Mouse (Mus musculus): ENCODE measurements around the gene Capza2. TPM values are rescaled to one million over a fixed set of nuclear protein-coding genes. Genes with fewer than 3 reads are reported as not detected.

The Capza2 gene
- polyA plus RNA-seq, 1 experiment = 67.3 TPM

DNA sequence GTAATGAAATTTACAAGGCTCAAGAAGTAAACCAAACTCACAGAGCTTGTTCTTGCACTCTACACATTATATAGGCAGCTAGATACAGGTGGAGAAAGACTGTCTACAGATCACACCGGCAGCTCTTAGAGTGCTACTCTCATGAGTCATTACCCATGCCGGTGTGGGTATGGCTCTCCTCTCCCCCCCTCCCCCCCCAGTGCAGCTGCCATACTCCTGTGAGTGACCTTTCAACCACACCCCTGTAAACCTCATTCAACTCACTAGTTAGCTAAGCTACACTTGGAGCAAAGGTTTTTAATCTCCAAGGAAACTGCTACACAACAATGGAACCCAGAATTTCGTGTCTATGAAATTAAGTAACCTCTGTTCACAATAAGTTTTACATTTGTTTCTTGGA is 2.2 kb upstream of the Capza2 start:
- no peak for TF ChIP-seq CTCF (IDR thresholded peaks at IDR 0.05; ENCODE audit: control insufficient read depth, insufficient read depth, low read length)
- TF ChIP-seq POLR2A (IDR thresholded peaks at IDR 0.05; ENCODE audit: borderline replicate concordance, control insufficient read depth, low read depth, low read length) = no peak
- H3K4me1 ChIP-seq (ENCODE audit: control insufficient read depth, insufficient read depth, low read length) = no peaks in the 10 kb centered on the region; the same call in 1 of the 2 replicates
- H3K27ac ChIP-seq (ENCODE audit: control insufficient read depth, insufficient read depth, low read depth, low read length, poor library complexity) = no peak overlapping the region
- 21% methylated on average over 3 of the region's 3 CpGs for WGBS
- no peak overlapping the region for H3K4me3 ChIP-seq (replicated peaks; ENCODE audit: control insufficient read depth, low read depth, low read length)

DNA sequence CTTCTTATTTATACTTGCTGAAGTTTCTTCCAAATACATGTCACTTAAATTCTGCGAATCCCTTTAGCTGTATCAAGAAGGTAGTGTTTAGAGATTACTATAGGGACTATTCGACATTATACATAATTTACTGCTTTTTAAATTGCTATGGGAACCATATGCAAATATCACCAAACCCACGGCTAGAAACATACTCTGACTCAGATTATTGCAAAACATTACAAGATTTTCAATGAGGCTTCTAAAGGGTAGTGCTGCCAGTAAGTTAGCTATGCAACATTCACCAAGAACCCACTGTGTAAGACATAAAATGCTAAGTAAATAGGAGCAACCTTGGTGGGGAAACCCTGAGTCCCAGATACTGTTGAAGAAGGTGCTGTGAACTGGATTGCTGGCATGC is 1.0 kb upstream of the Capza2 start:
- TF ChIP-seq POLR2A (IDR thresholded peaks at IDR 0.05; ENCODE audit: borderline replicate concordance, control insufficient read depth, low read depth, low read length) (no peak), CTCF (IDR thresholded peaks at IDR 0.05; ENCODE audit: control insufficient read depth, insufficient read depth, low read length) (no peak)
- H3K4me3 ChIP-seq (replicated peaks; ENCODE audit: control insufficient read depth, low read depth, low read length) = no peak overlapping the region
- 32% methylated on average over 3 of the region's 3 CpGs for WGBS
- peaks cover under 1% of the 10 kb centered on the region; the same call in 1 of the 2 replicates for H3K4me1 ChIP-seq (ENCODE audit: control insufficient read depth, insufficient read depth, low read length)
- H3K27ac ChIP-seq (ENCODE audit: control insufficient read depth, insufficient read depth, low read depth, low read length, poor library complexity) = no peak overlapping the region

DNA sequence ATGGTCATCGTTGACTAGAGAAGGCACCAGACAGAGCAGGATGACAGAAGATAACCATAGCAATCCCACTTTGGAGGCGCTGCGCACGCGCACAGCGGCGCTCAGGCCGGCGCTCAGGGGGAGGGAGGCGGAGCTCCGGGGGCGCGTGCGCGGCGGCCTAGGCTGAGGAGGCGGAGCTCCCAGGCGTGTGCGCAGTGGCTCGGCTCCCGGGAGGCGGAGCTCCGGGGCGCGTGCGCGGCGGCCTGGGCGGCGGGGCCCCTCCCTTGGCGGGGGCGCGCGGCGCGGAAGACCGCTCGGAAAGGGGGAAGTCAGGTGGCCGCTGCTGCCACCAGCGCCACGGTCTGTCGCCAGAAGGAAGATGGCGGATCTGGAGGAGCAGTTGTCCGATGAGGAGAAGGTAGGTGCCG is 733 bp downstream of the Capza2 start:
- peaks cover 4% of the 10 kb centered on the region for H3K4me1 ChIP-seq (ENCODE audit: control insufficient read depth, insufficient read depth, low read length)
- under 1% methylated on average over 41 of the region's 45 CpGs for WGBS

DNA sequence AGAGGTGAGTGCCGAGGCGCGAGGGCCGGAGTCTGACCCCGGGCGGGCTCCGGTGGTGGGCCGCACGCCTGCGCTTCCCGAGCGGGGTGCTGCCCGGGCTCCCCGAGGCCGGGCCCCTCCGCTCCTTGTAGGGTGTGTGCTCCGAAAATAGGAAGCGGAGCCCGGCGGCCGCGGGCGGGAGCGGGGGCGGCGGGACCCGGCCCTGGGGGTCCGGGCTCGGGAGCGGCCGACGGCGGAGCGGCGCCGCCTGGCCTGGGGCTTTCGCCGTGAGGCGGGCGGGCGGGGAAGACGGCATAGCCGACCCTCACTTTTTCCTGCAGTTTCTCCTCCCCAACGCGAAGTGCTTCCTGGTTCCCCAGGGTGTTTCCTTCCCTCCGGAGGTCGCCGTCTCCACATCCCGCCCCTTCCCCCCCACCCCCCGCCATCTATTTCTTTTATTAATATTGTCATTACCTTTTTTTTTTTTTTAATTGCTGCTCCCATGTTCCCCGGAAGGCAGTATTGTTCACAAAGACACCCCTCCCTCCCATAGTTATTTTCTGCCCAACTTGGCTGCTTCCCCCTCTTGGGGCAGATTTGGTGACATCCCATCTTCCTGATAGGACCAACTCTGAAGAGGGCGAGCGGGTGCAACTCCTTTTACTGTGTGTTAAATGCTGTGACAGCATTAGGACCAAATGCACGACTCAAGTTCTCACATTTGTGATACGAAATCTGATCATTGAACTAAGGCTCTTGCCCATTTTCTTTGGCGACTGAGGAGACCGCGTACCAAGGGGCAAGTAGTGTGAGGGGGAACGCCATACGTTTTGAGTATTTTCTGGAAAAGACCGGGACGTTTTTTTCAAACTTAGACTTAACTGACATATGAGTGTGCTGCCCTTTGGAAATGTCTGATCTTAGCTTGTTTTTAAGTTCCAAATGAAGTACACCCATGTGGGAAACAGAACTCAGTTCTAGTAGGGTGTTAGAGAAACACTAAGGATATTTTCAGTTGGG is 1.5 kb downstream of the Capza2 start:
- Histone ChIP-seq H3K4me1 (ENCODE audit: control insufficient read depth, insufficient read depth, low read length) (peaks cover 4% of the 10 kb centered on the region), H3K4me3 (replicated peaks; ENCODE audit: control insufficient read depth, low read depth, low read length) (peak overlapping the region; percentile 79), H3K27ac (ENCODE audit: control insufficient read depth, insufficient read depth, low read depth, low read length, poor library complexity) (peak overlapping the region; percentile 92)
- no peak for TF ChIP-seq POLR2A (IDR thresholded peaks at IDR 0.05; ENCODE audit: borderline replicate concordance, control insufficient read depth, low read depth, low read length)
- no peak for TF ChIP-seq CTCF (IDR thresholded peaks at IDR 0.05; ENCODE audit: control insufficient read depth, insufficient read depth, low read length)
- WGBS = under 1% methylated on average over 42 of the region's 62 CpGs

More for the DNA sequence above, 733 bp downstream of the Capza2 start:
- peak overlapping the region; percentile 92 for H3K27ac ChIP-seq (ENCODE audit: control insufficient read depth, insufficient read depth, low read depth, low read length, poor library complexity)
- TF ChIP-seq POLR2A (IDR thresholded peaks at IDR 0.05; ENCODE audit: borderline replicate concordance, control insufficient read depth, low read depth, low read length) (peak; percentile 95), CTCF (IDR thresholded peaks at IDR 0.05; ENCODE audit: control insufficient read depth, insufficient read depth, low read length) (no peak)
- H3K4me3 ChIP-seq (replicated peaks; ENCODE audit: control insufficient read depth, low read depth, low read length) = peak overlapping the region; percentile 79

DNA sequence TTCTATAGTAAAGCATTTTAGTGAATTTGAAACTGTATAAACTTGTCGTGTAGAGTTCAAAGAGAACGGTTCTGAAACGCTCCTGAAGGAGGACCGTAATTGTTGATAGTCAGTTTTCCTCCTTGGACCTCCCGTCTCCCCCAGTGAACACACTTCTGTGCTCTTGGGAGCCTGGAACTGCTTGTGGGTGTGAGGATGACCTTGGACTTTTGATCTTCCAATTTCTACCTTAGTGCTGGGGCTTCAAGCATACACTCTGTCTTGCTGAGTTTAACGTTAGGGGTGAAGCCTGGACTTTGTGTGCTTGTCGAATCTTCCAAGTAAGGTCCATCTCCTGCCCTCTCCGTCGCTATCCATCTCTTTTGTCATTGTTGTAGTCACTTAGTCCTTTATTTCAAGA is 4.0 kb downstream of the Capza2 start:
- TF ChIP-seq CTCF (IDR thresholded peaks at IDR 0.05; ENCODE audit: control insufficient read depth, insufficient read depth, low read length) (no peak), POLR2A (IDR thresholded peaks at IDR 0.05; ENCODE audit: borderline replicate concordance, control insufficient read depth, low read depth, low read length) (no peak)
- Histone ChIP-seq H3K4me3 (replicated peaks; ENCODE audit: control insufficient read depth, low read depth, low read length) (no peak overlapping the region), H3K27ac (ENCODE audit: control insufficient read depth, insufficient read depth, low read depth, low read length, poor library complexity) (no peak overlapping the region), H3K4me1 (ENCODE audit: control insufficient read depth, insufficient read depth, low read length) (peaks cover 4% of the 10 kb centered on the region)
- 77% methylated on average over 9 of the region's 9 CpGs for WGBS

DNA sequence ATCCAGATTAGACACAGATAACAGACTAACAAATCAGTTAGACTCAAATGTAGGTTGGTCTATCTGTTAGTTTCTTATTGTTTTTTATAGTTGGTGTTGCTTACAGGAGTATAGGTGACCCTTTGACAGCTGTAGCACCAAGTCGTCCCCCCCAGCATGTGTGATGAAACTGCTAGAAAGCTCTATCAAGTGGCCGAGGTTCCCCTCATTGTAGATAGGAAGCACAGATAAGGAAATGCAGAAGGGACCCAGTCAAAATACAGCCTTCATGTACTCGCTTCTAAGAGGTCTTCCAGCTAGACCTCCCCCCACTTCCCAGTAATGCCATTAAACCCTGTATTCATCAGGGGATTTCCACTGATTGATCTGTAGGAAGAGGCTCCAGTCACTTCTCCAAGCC is 6.7 kb downstream of the Capza2 start:
- Histone ChIP-seq H3K27ac (ENCODE audit: control insufficient read depth, insufficient read depth, low read depth, low read length, poor library complexity) (no peak overlapping the region), H3K4me1 (ENCODE audit: control insufficient read depth, insufficient read depth, low read length) (peaks cover 6% of the 10 kb centered on the region), H3K4me3 (replicated peaks; ENCODE audit: control insufficient read depth, low read depth, low read length) (no peak overlapping the region)
- TF ChIP-seq POLR2A (IDR thresholded peaks at IDR 0.05; ENCODE audit: borderline replicate concordance, control insufficient read depth, low read depth, low read length) (no peak), CTCF (IDR thresholded peaks at IDR 0.05; ENCODE audit: control insufficient read depth, insufficient read depth, low read length) (no peak)
- whole genome bisulfite sequencing = 10% methylated on average over 3 of the region's 3 CpGs

DNA sequence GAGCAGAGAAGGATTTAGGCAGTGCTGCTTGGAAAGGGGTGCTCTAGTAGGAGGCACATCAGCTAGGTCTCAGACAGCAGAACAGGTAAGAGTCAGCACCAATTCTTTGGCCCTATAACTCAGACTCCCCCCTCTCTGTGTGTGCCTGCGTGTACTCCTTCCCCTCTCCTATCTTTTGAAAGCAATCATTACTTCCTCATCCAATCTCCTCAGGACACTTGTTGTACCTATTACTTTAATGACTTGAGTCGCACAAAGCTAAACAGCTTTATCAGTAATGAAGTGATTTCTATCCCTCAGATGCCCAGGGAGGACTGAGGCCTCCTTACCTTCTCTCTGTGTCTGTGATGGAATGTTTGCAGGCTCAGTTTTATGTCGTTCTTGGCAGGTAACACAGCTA is 10.1 kb downstream of the Capza2 start:
- Histone ChIP-seq H3K4me3 (replicated peaks; ENCODE audit: control insufficient read depth, low read depth, low read length) (no peak overlapping the region), H3K27ac (ENCODE audit: control insufficient read depth, insufficient read depth, low read depth, low read length, poor library complexity) (no peak overlapping the region), H3K4me1 (ENCODE audit: control insufficient read depth, insufficient read depth, low read length) (peaks cover 2% of the 10 kb centered on the region; the same call in 1 of the 2 replicates)
- 24% methylated on average over 3 of the region's 3 CpGs for WGBS
- TF ChIP-seq CTCF (IDR thresholded peaks at IDR 0.05; ENCODE audit: control insufficient read depth, insufficient read depth, low read length) = no peak
- no peak for TF ChIP-seq POLR2A (IDR thresholded peaks at IDR 0.05; ENCODE audit: borderline replicate concordance, control insufficient read depth, low read depth, low read length)

DNA sequence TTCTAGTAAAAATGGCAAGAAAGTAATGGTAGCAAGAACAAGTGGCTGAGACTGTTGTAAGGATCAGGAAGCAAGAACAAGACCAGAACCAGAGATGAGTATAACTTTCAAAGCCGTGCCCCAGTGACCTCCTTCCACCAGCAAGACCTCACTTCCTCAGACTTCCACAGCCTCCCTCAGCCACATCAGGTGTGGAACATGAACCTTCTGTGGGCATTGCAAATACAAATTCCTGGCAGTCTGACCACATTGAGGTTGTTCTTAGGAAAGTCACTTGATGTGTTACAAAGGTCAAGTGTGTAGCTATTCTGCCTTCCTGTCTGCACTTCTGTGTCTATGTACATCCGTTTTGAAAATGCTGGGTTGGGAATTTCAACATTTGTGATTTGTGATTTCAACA is 16.1 kb downstream of the Capza2 start:
- peaks cover 2% of the 10 kb centered on the region; the same call in 1 of the 2 replicates for H3K4me1 ChIP-seq (ENCODE audit: control insufficient read depth, insufficient read depth, low read length)
- no peak overlapping the region for H3K4me3 ChIP-seq (replicated peaks; ENCODE audit: control insufficient read depth, low read depth, low read length)
- WGBS = 36% methylated on average over 2 of the region's 2 CpGs
- TF ChIP-seq POLR2A (IDR thresholded peaks at IDR 0.05; ENCODE audit: borderline replicate concordance, control insufficient read depth, low read depth, low read length) (no peak), CTCF (IDR thresholded peaks at IDR 0.05; ENCODE audit: control insufficient read depth, insufficient read depth, low read length) (no peak)
- no peak overlapping the region for H3K27ac ChIP-seq (ENCODE audit: control insufficient read depth, insufficient read depth, low read depth, low read length, poor library complexity)
